Mouse (Mus musculus): Measurements from ENCODE around the gene Brms1. TPM values are rescaled to one million over a fixed set of nuclear protein-coding genes. Genes with fewer than 3 reads are reported as not detected.
"Not testable (repeated sequence)": the region's sequence is repeated elsewhere in the genome, so short reads cannot be mapped to it uniquely, and the experiment has no call there.

The Brms1 gene
- polyA plus RNA-seq, 1 experiment from 2014 or later, result 27.5 TPM

DNA sequence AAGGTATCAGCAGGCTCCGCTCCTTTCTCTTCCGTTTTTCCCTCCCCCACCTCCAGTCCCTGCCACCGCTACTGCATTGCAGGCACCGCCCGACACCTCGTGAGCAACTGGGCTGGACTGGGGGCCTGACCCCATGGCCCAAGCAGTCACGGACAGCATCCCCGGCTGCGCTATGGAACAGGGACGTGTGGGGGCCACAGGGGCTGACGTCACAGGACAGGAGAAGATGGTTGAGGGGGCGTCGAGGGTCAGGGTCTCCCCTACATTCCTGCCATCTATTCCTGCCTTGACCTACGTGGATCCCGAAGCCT is 43.6 kb downstream of the Brms1 start:
- H3K9ac ChIP-seq (ENCODE audit: low read length), result peak overlapping the region; percentile 55; the same call in 1 of the 2 replicates

DNA sequence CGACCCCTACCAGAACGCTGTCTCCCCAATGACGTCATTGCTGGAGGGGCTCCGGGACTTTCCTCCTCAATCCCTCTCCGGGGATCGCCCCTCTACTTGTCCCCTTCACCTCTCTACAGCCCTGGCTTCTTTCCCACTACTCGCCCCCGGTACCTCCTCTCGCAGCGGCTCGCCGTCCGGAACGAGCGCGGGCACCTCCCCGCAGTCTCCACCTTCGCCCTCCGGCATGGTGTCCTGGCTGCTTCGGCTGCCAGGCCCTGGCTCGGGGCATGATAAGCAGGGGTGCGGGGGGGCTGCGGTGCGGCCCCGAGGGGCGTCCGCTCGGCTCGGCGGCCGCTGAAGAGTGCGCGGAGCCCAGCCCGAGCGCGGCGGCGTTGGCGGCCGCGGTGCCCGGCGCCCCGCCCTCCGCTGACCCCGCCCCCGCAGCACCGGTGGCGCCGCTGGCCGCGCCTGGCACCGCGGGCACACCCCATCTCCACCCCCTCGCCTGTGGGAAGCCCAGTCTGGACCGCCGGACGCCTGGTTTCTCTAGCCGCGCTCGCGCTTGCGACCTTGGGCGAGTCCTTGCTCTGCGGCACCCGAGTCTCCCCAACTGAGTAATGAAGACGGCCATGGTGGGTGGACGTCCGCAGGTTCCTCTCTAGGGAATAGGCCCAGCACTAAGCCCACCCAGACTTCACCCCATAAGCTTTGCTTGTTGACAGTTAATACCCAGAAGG is 44.1 kb downstream of the Brms1 start, which contains the start of gene Tmem151a:
Gene Tmem151a, minus strand, starts transcription at position 387 of the 719 bp plus-strand sequence.
- Histone ChIP-seq H3K4me1 (ENCODE audit: control insufficient read depth in 2 of 2, insufficient read depth in 2 of 2, low read length in 2 of 2) (peaks cover 15 to 20% of the 10 kb centered on the region in 2 experiments), H3K27me3 (ENCODE audit: control insufficient read depth, insufficient read depth, low read length) (peaks cover 56% of the 10 kb centered on the region), H3K4me3 (ENCODE audit: control insufficient read depth in 1 of 2, insufficient read depth in 1 of 2, low read depth in 1 of 2, low read length in 2 of 2) (peak within 1 kb of the TSS; percentile 51 to 54), H3K9me3 (ENCODE audit: control insufficient read depth, low read length) (no peaks in the 10 kb centered on the region), H3K36me3 (ENCODE audit: control insufficient read depth, insufficient read depth, low read length) (peaks cover 9% of the 10 kb centered on the region), H3K9ac (ENCODE audit: low read length) (peak within 1 kb of the TSS; percentile 55; the same call in 1 of the 2 replicates), H3K27ac (replicated peaks in 1 of 2; ENCODE audit: control insufficient read depth in 1 of 2, insufficient read depth in 1 of 2, low read depth in 2 of 2, low read length in 2 of 2) (no peak within 1 kb of the TSS), H3K4me2 (ENCODE audit: low read length) (peak within 1 kb of the TSS; percentile 89)
- WGBS, result under 1% methylated on average over 63 of the region's 69 CpGs
- no peak for ATAC-seq (ENCODE audit: insufficient number of reproducible peaks, insufficient read depth, low FRiP score, low read depth)

More for the DNA sequence above, 43.6 kb downstream of the Brms1 start:
- Histone ChIP-seq H3K4me3 (ENCODE audit: control insufficient read depth in 1 of 2, insufficient read depth in 1 of 2, low read depth in 1 of 2, low read length in 2 of 2) (peak overlapping the region; percentile 51 to 54), H3K27me3 (ENCODE audit: control insufficient read depth, insufficient read depth, low read length) (peaks cover 61% of the 10 kb centered on the region), H3K9me3 (ENCODE audit: control insufficient read depth, low read length) (no peaks in the 10 kb centered on the region), H3K4me1 (ENCODE audit: control insufficient read depth in 2 of 2, insufficient read depth in 2 of 2, low read length in 2 of 2) (peaks cover 15 to 20% of the 10 kb centered on the region in 2 experiments), H3K4me2 (ENCODE audit: low read length) (peak overlapping the region; percentile 89), H3K27ac (replicated peaks in 1 of 2; ENCODE audit: control insufficient read depth in 1 of 2, insufficient read depth in 1 of 2, low read depth in 2 of 2, low read length in 2 of 2) (no peak overlapping the region), H3K36me3 (ENCODE audit: control insufficient read depth, insufficient read depth, low read length) (peaks cover 4% of the 10 kb centered on the region; the same call in 1 of the 2 replicates)
- no peak for ATAC-seq (ENCODE audit: insufficient number of reproducible peaks, insufficient read depth, low FRiP score, low read depth)
- 4% methylated on average over 15 of the region's 15 CpGs for WGBS

DNA sequence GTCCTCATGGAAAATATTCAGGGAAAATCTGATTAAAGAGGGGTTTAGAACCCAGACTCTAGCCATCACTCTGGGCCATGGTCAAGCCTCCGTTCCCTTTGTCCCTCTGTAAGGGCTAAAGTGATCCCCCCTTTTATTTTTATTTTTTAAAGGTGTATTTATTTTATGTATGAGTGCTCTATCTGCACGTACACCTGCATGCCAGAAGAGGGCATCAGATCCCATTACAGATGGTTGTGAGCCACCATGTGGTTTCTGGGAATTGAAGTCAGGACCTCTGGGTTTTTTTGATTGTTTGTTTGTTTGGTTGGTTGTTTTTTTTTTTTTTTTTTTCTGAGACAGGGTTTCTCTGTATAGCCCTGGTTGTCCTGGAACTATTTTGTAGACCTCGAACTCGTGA is 45.4 kb downstream of the Brms1 start:
- not testable (repeated sequence) for ATAC-seq (ENCODE audit: insufficient number of reproducible peaks, insufficient read depth, low FRiP score, low read depth); H3K9me3 ChIP-seq (ENCODE audit: control insufficient read depth, low read length); H3K27ac ChIP-seq (replicated peaks in 1 of 2; ENCODE audit: control insufficient read depth in 1 of 2, insufficient read depth in 1 of 2, low read depth in 2 of 2, low read length in 2 of 2); H3K9ac ChIP-seq (ENCODE audit: low read length); H3K4me2 ChIP-seq (ENCODE audit: low read length); H3K4me3 ChIP-seq (ENCODE audit: control insufficient read depth in 1 of 2, insufficient read depth in 1 of 2, low read depth in 1 of 2, low read length in 2 of 2)
- Histone ChIP-seq H3K4me1 (ENCODE audit: control insufficient read depth in 2 of 2, insufficient read depth in 2 of 2, low read length in 2 of 2) (peaks cover 15 to 20% of the 10 kb centered on the region in 2 experiments), H3K36me3 (ENCODE audit: control insufficient read depth, insufficient read depth, low read length) (peaks cover 21% of the 10 kb centered on the region), H3K27me3 (ENCODE audit: control insufficient read depth, insufficient read depth, low read length) (peaks cover 48% of the 10 kb centered on the region)
- 48% methylated on average over 4 of the region's 4 CpGs for WGBS

DNA sequence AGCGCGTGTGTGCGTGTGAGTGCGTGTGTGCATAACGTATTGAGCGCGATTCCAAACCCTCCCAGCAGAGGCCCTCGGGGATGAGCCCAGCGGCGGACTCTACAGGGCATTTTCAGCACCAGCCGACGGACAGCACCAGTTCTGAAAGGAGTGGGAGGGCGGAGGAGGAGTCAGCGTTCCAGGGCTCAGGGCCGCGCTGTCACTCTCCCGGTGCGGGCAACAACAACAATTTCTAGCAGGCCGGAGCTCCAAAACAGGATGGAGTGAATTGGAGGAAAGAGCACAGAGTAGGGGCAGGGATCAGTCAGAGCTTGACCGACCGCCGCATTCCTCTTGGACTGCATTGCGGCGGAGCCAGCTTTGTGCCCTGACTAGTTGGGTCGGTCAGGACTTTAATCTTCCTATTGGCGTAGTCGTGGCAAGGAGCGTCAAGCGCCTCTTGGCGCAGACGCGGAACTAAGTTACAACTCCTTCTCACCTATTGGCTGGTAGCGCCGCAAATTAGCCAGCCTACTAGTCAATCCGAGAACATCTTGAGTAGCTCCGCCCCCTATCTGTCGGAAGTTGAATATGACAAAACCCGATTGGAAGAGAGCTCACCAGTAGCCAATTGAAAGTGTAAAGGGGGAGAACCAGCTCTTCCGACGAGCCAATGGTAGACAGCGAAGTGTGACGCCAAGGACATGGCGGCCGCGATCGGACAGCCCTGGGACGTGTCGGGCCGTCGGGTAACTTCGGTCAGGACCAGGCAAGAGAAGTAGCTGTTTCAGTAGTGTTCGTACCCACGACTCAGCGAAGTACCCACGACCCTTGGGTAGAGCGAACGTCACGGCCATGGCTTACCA is 47.0 kb downstream of the Brms1 start, which contains the start of gene Yif1a:
Gene Yif1a, plus strand, starts transcription at position 655 of the 845 bp plus-strand sequence.
- Histone ChIP-seq H3K9ac (ENCODE audit: low read length) (peak within 1 kb of the TSS; percentile 85), H3K4me2 (ENCODE audit: low read length) (peak within 1 kb of the TSS; percentile 74), H3K27ac (replicated peaks in 1 of 2; ENCODE audit: control insufficient read depth in 1 of 2, insufficient read depth in 1 of 2, low read depth in 2 of 2, low read length in 2 of 2) (peak within 1 kb of the TSS; percentile 53 to 75), H3K36me3 (ENCODE audit: control insufficient read depth, insufficient read depth, low read length) (peaks cover 37% of the 10 kb centered on the region), H3K9me3 (ENCODE audit: control insufficient read depth, low read length) (no peaks in the 10 kb centered on the region), H3K27me3 (ENCODE audit: control insufficient read depth, insufficient read depth, low read length) (peaks cover 33% of the 10 kb centered on the region), H3K4me3 (ENCODE audit: control insufficient read depth in 1 of 2, insufficient read depth in 1 of 2, low read depth in 1 of 2, low read length in 2 of 2) (peak within 1 kb of the TSS; percentile 67 to 78), H3K4me1 (ENCODE audit: control insufficient read depth in 2 of 2, insufficient read depth in 2 of 2, low read length in 2 of 2) (peaks cover 15 to 20% of the 10 kb centered on the region in 2 experiments)
- ATAC-seq (ENCODE audit: insufficient number of reproducible peaks, insufficient read depth, low FRiP score, low read depth), result peak; percentile 87
- WGBS, result under 1% methylated on average over 58 of the region's 58 CpGs

DNA sequence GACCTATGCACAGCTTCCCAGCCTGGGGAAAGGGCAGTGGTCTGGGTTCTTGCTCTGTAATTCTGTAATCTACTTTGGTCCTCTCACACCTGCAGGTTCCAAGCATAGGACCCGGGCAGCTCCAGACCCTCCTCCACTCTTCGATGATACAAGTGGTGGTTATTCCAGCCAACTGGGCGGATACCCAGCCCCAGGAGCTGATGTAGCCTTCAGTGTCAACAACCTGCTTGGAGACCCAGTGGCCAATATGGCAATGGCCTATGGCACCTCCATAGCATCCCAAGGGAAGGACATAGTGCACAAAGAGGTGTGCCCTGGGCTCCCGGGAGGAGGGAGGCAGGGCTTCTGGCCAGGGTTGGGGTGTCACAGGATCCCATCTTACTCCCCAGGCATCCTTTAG is 48.2 kb downstream of the Brms1 start:
- Histone ChIP-seq H3K4me2 (ENCODE audit: low read length) (peak overlapping the region; percentile 74), H3K27me3 (ENCODE audit: control insufficient read depth, insufficient read depth, low read length) (peaks cover 20% of the 10 kb centered on the region), H3K9me3 (ENCODE audit: control insufficient read depth, low read length) (no peaks in the 10 kb centered on the region), H3K4me1 (ENCODE audit: control insufficient read depth in 2 of 2, insufficient read depth in 2 of 2, low read length in 2 of 2) (peaks cover 18 to 28% of the 10 kb centered on the region in 2 experiments), H3K9ac (ENCODE audit: low read length) (peak overlapping the region; percentile 85), H3K36me3 (ENCODE audit: control insufficient read depth, insufficient read depth, low read length) (peaks cover 39% of the 10 kb centered on the region), H3K27ac (replicated peaks in 1 of 2; ENCODE audit: control insufficient read depth in 1 of 2, insufficient read depth in 1 of 2, low read depth in 2 of 2, low read length in 2 of 2) (no peak overlapping the region), H3K4me3 (ENCODE audit: control insufficient read depth in 1 of 2, insufficient read depth in 1 of 2, low read depth in 1 of 2, low read length in 2 of 2) (peak overlapping the region; percentile 67 to 78)
- ATAC-seq (ENCODE audit: insufficient number of reproducible peaks, insufficient read depth, low FRiP score, low read depth), result no peak
- WGBS, result 91% methylated on average over 4 of the region's 4 CpGs

DNA sequence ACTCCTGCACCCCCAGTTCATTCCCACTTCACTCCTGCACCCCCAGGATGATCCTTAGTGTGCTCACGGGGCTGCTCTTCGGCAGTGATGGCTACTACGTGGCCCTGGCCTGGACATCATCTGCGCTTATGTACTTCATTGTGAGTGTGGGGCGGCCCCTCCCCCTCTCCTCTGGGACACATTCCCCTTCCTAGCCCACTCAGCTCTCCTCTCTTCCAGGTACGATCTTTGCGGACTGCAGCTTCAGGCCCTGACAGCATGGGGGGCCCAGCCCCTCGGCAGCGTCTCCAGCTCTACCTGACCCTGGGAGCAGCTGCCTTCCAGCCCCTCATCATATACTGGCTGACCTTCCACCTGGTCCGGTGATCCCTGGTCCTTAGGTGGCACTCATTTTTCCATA is 50.9 kb downstream of the Brms1 start:
- no peak for ATAC-seq (ENCODE audit: insufficient number of reproducible peaks, insufficient read depth, low FRiP score, low read depth)
- H3K36me3 ChIP-seq (ENCODE audit: control insufficient read depth, insufficient read depth, low read length), result peaks cover 39% of the 10 kb centered on the region
- 88% methylated on average over 10 of the region's 10 CpGs for WGBS
- H3K4me2 ChIP-seq (ENCODE audit: low read length), result no peak overlapping the region
- H3K9ac ChIP-seq (ENCODE audit: low read length), result no peak overlapping the region
- no peaks in the 10 kb centered on the region for H3K9me3 ChIP-seq (ENCODE audit: control insufficient read depth, low read length)
- no peaks in the 10 kb centered on the region for H3K27me3 ChIP-seq (ENCODE audit: control insufficient read depth, insufficient read depth, low read length)
- H3K27ac ChIP-seq (replicated peaks in 1 of 2; ENCODE audit: control insufficient read depth in 1 of 2, insufficient read depth in 1 of 2, low read depth in 2 of 2, low read length in 2 of 2), result no peak overlapping the region
- H3K4me3 ChIP-seq (ENCODE audit: control insufficient read depth in 1 of 2, insufficient read depth in 1 of 2, low read depth in 1 of 2, low read length in 2 of 2), result no peak overlapping the region
- H3K4me1 ChIP-seq (ENCODE audit: control insufficient read depth in 2 of 2, insufficient read depth in 2 of 2, low read length in 2 of 2), result peaks cover 11 to 35% of the 10 kb centered on the region in 2 experiments

DNA sequence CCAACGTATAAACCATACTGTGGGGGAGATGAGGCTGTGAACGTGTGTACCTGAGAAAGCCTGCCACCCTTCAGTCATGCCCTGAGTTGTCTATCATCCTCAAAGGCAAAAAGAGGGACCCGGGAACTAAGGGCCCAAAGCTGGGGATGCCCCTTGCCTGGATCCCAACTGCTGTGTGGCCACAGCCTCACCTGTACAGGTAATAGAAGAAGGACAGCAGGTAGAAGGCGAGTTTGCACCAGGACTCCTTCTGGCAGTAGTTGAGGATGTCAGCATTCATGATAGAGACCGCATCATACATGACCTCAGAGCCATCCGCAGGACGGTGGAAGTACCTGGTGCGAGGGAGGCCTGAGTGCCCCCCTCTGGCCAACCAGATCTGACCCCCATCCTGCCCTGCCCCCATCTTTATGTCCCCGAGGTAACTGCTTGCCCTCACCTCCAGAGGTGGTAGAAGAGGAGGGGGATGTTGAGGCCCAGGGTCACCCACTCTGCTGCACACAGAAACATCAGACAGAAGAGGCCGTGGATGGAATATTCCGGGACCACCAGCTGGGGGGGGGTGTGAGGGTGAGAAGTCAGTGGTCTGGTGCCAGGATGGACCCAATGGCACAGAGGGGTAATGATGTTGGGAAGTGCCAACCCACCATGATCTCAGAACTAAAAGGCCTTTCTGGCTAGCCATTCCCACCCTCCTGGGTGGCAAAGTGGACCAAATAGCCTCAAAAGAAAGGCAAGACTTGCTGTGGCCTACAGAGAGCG is 52.5 kb downstream of the Brms1 start:
- Histone ChIP-seq H3K27ac (replicated peaks in 1 of 2; ENCODE audit: control insufficient read depth in 1 of 2, insufficient read depth in 1 of 2, low read depth in 2 of 2, low read length in 2 of 2) (no peak overlapping the region), H3K9me3 (ENCODE audit: control insufficient read depth, low read length) (no peaks in the 10 kb centered on the region), H3K36me3 (ENCODE audit: control insufficient read depth, insufficient read depth, low read length) (peaks cover 39% of the 10 kb centered on the region), H3K4me1 (ENCODE audit: control insufficient read depth in 2 of 2, insufficient read depth in 2 of 2, low read length in 2 of 2) (peaks cover 11 to 39% of the 10 kb centered on the region in 2 experiments), H3K9ac (ENCODE audit: low read length) (no peak overlapping the region), H3K4me2 (ENCODE audit: low read length) (no peak overlapping the region), H3K27me3 (ENCODE audit: control insufficient read depth, insufficient read depth, low read length) (0 out of 2 replicates have a peak, but pooled peaks cover 3% of the 10 kb centered on the region), H3K4me3 (ENCODE audit: control insufficient read depth in 1 of 2, insufficient read depth in 1 of 2, low read depth in 1 of 2, low read length in 2 of 2) (no peak overlapping the region)
- ATAC-seq (ENCODE audit: insufficient number of reproducible peaks, insufficient read depth, low FRiP score, low read depth), result no peak
- 73% methylated on average over 12 of the region's 12 CpGs for WGBS
